Mouse (Mus musculus) fat pad, adult 2 months (tissue): ENCODE measurements at regions not wholly inside any gene's neighbourhood (a gene's known extent, or its start where the extent isn't known, plus 50 kb on each side); places are given as distances from the start of the nearest gene placed in this dataset.

Experiments
- DNase-seq: peaks from one replicate; pipeline ENCODE4 v3.0.0-alpha.2; 2011; ENCODE audit warnings: low read depth, low spot score; ENCODE audit errors: extremely low read depth

- no peak for DNase-seq
These were observed 76.1 kb upstream of the Arhgap21 start for GRCm38 (mm10) chr2:21044781-21045180.

GRCm38 (mm10) chr2:21044007-21044406, 75.3 kb upstream of the Arhgap21 start:
- no peak for DNase-seq

GRCm38 (mm10) chr2:21043302-21043701, 74.6 kb upstream of the Arhgap21 start:
- no peak for DNase-seq

- DNase-seq, result no peak
These were observed 68.9 kb upstream of the Arhgap21 start for GRCm38 (mm10) chr2:21037607-21038006.

GRCm38 (mm10) chr2:21037181-21037580, 68.5 kb upstream of the Arhgap21 start:
- peak; percentile 11 for DNase-seq

- DNase-seq, result no peak
These were observed 67.4 kb upstream of the Arhgap21 start for GRCm38 (mm10) chr2:21035884-21036648.

GRCm38 (mm10) chr2:21034651-21035050, 66.0 kb upstream of the Arhgap21 start:
- no peak for DNase-seq

GRCm38 (mm10) chr2:21030650-21031049, 62.0 kb upstream of the Arhgap21 start:
- DNase-seq, result no peak

GRCm38 (mm10) chr2:21029391-21030010, 60.8 kb upstream of the Arhgap21 start:
- peak; percentile 25 for DNase-seq

- no peak for DNase-seq
These were observed 59.9 kb upstream of the Arhgap21 start for GRCm38 (mm10) chr2:21028605-21029004.

- DNase-seq, result no peak
These were observed 49.9 kb upstream of the Arhgap21 start for GRCm38 (mm10) chr2:21018535-21018934.
